Comparison of ENCODE assay signal across 17 mouse cellular contexts in the genomic region with DNA sequence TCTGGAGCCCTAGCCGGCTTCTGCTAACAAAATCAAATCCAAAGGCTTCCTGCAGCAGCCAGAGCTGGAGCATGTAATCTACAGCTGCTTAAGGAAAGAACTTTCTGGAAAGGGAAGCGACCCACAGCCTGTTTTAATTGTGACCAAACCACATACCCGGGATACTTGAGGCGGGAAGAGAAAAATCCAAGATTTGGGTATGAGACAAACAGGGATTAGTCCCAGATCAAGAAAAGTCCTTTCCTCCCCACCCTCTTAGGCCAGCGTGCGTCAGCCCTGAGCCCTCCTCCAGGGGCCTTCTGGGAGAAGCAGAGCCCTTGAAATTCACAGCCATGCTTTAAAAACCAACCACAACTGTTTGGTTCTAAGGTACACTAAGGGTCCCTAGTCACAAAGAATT. TPM values are rescaled to one million over a fixed set of nuclear protein-coding genes. Genes with fewer than 3 reads are reported as not detected.
A peak's percentile ranks its signal among the peaks of the same experiment; 100 is the strongest.
DNase-seq lines count a peak whose midpoint lies in the region; ATAC-seq and TF ChIP-seq lines count a peak whose summit lies in the region.
"Had no signal": no experiment of that assay in that cellular context is flagged by ENCODE, and none has a peak within 500 bp of the region (broad histone marks: within the 10 kb centered on the region; RNA-seq: fewer than 3 reads in every experiment).

No protein-coding gene starts in this region.

- TF ChIP-seq CTCF in MEL (IDR thresholded peaks at IDR 0.05 in 2 of 3, conservative IDR thresholded peaks at IDR 0.05 in 1 of 3; ENCODE audit: control insufficient read depth in 1 of 3, insufficient read depth in 1 of 3, low read depth in 2 of 3, low read length in 3 of 3, poor library complexity in 1 of 3, severe bottlenecking in 1 of 3) = no peak
- no peak for TF ChIP-seq CTCF in Patski (IDR thresholded peaks at IDR 0.05)

- in situ Hi-C loops in Patski (cut with MboI; ENCODE audit: low pct_unique_long_range_greater_than_20kb) = loop anchor here (5.0 kb wide), 1 partner anchor 55 kb away; no protein-coding TSS in a partner anchor

- POLR2A ChIA-PET in Patski (lab: Charles Lee) = no interaction called here

- H3K4me3 ChIP-seq in limb, embryonic 14.5 days (replicated peaks; ENCODE audit: low read length) = no peak overlapping the region
- no peak overlapping the region for H3K4me3 ChIP-seq in limb, embryonic 10.5 days
- H3K4me3 ChIP-seq in MEL (ENCODE audit: control insufficient read depth in 1 of 2, insufficient read depth in 1 of 2, low read depth in 2 of 2, low read length in 2 of 2) = no peak overlapping the region
- H3K4me3 ChIP-seq in limb, embryonic 15.5 days = no peak overlapping the region
- H3K4me3 ChIP-seq in forebrain, embryonic 12.5 days (replicated peaks) = no peak overlapping the region
- H3K4me3 ChIP-seq: heart, embryonic 12.5 days; hindbrain, embryonic 15.5 days had no signal

- ATAC-seq in limb, embryonic 14.5 days (ENCODE audit: low FRiP score, low read depth) = no peak
- peak; percentile 5 for ATAC-seq in Patski
- no peak for ATAC-seq in limb, embryonic 15.5 days (ENCODE audit: insufficient number of reproducible peaks, low FRiP score, low TSS enrichment, low read depth)
- no peak for ATAC-seq in forebrain, embryonic 12.5 days (ENCODE audit: low FRiP score)
- ATAC-seq: forebrain, embryonic 14.5 days had no signal

- DNase-seq in limb, embryonic 14.5 days (ENCODE audit: low spot score) = peak; percentile 31
- DNase-seq in limb, embryonic 10.5 days (ENCODE audit: low spot score) = no peak
- DNase-seq in MEL (ENCODE audit: low read depth, low spot score) (no peak), Patski (ENCODE audit: low read depth, low spot score) (peak; percentile 59)
- DNase-seq in kidney, postnatal 14 days = no peak
- DNase-seq: adrenal gland, postnatal 14 days; cerebellum, adult 11-12 months; cerebellum, adult 9-10 months; cerebellum, postnatal 36 days; heart, adult 18-20 months; heart, postnatal 36 days had no signal

- H3K36me3 ChIP-seq in limb, embryonic 14.5 days (ENCODE audit: control insufficient read depth, insufficient read depth, low read length) = no peaks in the 10 kb centered on the region
- no peaks in the 10 kb centered on the region for H3K36me3 ChIP-seq in limb, embryonic 10.5 days
- peaks cover 7 to 13% of the 10 kb centered on the region in 2 experiments for H3K36me3 ChIP-seq in MEL (ENCODE audit: control insufficient read depth in 1 of 2, insufficient read depth in 2 of 2, low read length in 2 of 2)
- no peaks in the 10 kb centered on the region for H3K36me3 ChIP-seq in limb, embryonic 15.5 days
- H3K36me3 ChIP-seq in forebrain, embryonic 12.5 days (replicated peaks) = no peaks in the 10 kb centered on the region
- H3K36me3 ChIP-seq: heart, embryonic 12.5 days; hindbrain, embryonic 15.5 days had no signal

- no peaks in the 10 kb centered on the region for H3K27me3 ChIP-seq in limb, embryonic 14.5 days (ENCODE audit: control insufficient read depth, insufficient read depth, low read length)
- H3K27me3 ChIP-seq in limb, embryonic 10.5 days (ENCODE audit: low read depth, poor library complexity, severe bottlenecking) = peaks cover 6% of the 10 kb centered on the region; the same call in 1 of the 2 replicates
- H3K27me3 ChIP-seq in MEL (ENCODE audit: control insufficient read depth in 1 of 2, insufficient read depth in 2 of 2, low read length in 2 of 2) (no peaks in the 10 kb centered on the region), Patski (no peaks in the 10 kb centered on the region)
- no peaks in the 10 kb centered on the region for H3K27me3 ChIP-seq in limb, embryonic 15.5 days
- no peaks in the 10 kb centered on the region for H3K27me3 ChIP-seq in forebrain, embryonic 12.5 days
- H3K27me3 ChIP-seq: CH12.LX; hindbrain, embryonic 15.5 days had no signal

- H3K4me1 ChIP-seq in limb, embryonic 14.5 days (ENCODE audit: control insufficient read depth, insufficient read depth, low read length) = peaks cover 6% of the 10 kb centered on the region; the same call in 1 of the 2 replicates
- H3K4me1 ChIP-seq in limb, embryonic 10.5 days = peaks cover 8% of the 10 kb centered on the region
- peaks cover 2 to 17% of the 10 kb centered on the region in 2 experiments; a peak in 3 of 4 replicates for H3K4me1 ChIP-seq in MEL (ENCODE audit: control insufficient read depth in 1 of 2, insufficient read depth in 2 of 2, low read length in 2 of 2)
- peaks cover 12% of the 10 kb centered on the region for H3K4me1 ChIP-seq in limb, embryonic 15.5 days
- H3K4me1 ChIP-seq in forebrain, embryonic 12.5 days = no peaks in the 10 kb centered on the region

- TF ChIP-seq RAD21 in MEL (IDR thresholded peaks at IDR 0.05; ENCODE audit: low read depth, low read length) = no peak

- CTCF ChIA-PET in Patski (lab: Charles Lee) = interaction anchor here (1.2 to 2.2 kb wide), 2 partner anchors 27 to 57 kb away, joined by 3 to 12 read pairs; no protein-coding TSS in a partner anchor

- no peak overlapping the region for H3K27ac ChIP-seq in limb, embryonic 14.5 days (replicated peaks; ENCODE audit: low read depth, low read length)
- H3K27ac ChIP-seq in limb, embryonic 10.5 days = no peak overlapping the region
- peak overlapping the region; percentile 39; the same call in 1 of the 2 replicates for H3K27ac ChIP-seq in MEL (ENCODE audit: control insufficient read depth, low read depth, low read length)
- H3K27ac ChIP-seq in limb, embryonic 15.5 days = peak overlapping the region; percentile 61
- no peak overlapping the region for H3K27ac ChIP-seq in forebrain, embryonic 12.5 days
- H3K27ac ChIP-seq: hindbrain, embryonic 15.5 days had no signal

- no peaks in the 10 kb centered on the region for H3K9me3 ChIP-seq in limb, embryonic 14.5 days (ENCODE audit: control insufficient read depth, low read length)
- no peaks in the 10 kb centered on the region for H3K9me3 ChIP-seq in limb, embryonic 10.5 days (replicated peaks)
- H3K9me3 ChIP-seq in MEL (replicated peaks; ENCODE audit: insufficient read depth, low read length) = no peaks in the 10 kb centered on the region
- H3K9me3 ChIP-seq in limb, embryonic 15.5 days = no peaks in the 10 kb centered on the region
- no peaks in the 10 kb centered on the region for H3K9me3 ChIP-seq in forebrain, embryonic 12.5 days
- H3K9me3 ChIP-seq: heart, embryonic 12.5 days; hindbrain, embryonic 15.5 days had no signal

- no peak overlapping the region for H3K4me2 ChIP-seq in limb, embryonic 14.5 days (replicated peaks; ENCODE audit: low read depth, low read length, severe bottlenecking)
- no peak overlapping the region for H3K4me2 ChIP-seq in limb, embryonic 15.5 days
- H3K4me2 ChIP-seq in forebrain, embryonic 12.5 days = no peak overlapping the region
- H3K4me2 ChIP-seq: heart, embryonic 12.5 days; hindbrain, embryonic 15.5 days had no signal

- no peaks in the 10 kb centered on the region for H3K79me2 ChIP-seq in MEL (ENCODE audit: control insufficient read depth, insufficient read depth, low read length, poor library complexity)

- WGBS in limb, embryonic 14.5 days = 54% methylated on average over 6 of the region's 6 CpGs
- 75% methylated on average over 6 of the region's 6 CpGs for WGBS in limb, embryonic 10.5 days
- WGBS in limb, embryonic 15.5 days = 39% methylated on average over 6 of the region's 6 CpGs
- 73% methylated on average over 6 of the region's 6 CpGs for WGBS in forebrain, embryonic 12.5 days

- no peak for TF ChIP-seq POLR2A in limb, embryonic 14.5 days (IDR thresholded peaks at IDR 0.05; ENCODE audit: borderline replicate concordance, extremely low read depth, insufficient read depth, insufficient read length)
- TF ChIP-seq POLR2A in MEL (IDR thresholded peaks at IDR 0.05; ENCODE audit: control insufficient read depth in 1 of 2, insufficient read depth in 1 of 2, low read depth in 1 of 2, low read length in 2 of 2, poor library complexity in 1 of 2) = no peak

- H3K9ac ChIP-seq in limb, embryonic 14.5 days (ENCODE audit: low read depth, low read length, severe bottlenecking) = no peak overlapping the region
- no peak overlapping the region for H3K9ac ChIP-seq in MEL (ENCODE audit: control insufficient read depth, low read depth, low read length, poor library complexity, severe bottlenecking)
- no peak overlapping the region for H3K9ac ChIP-seq in limb, embryonic 15.5 days
- no peak overlapping the region for H3K9ac ChIP-seq in forebrain, embryonic 12.5 days
- H3K9ac ChIP-seq: heart, embryonic 12.5 days; hindbrain, embryonic 15.5 days had no signal

- TF ChIP-seq EP300 in MEL (IDR thresholded peaks at IDR 0.05; ENCODE audit: low read depth in 1 of 2, low read length in 2 of 2) = no peak

TF ChIP-seq in MEL, 35 proteins besides CTCF, POLR2A, EP300 and RAD21:
- no peak for TF ChIP-seq MYB (IDR thresholded peaks at IDR 0.05; ENCODE audit: low read depth, low read length)

RNA-seq across cellular contexts. Expression of a gene that starts 40.3 kb away (rescaled TPM):
- polyA plus RNA-seq in limb, embryonic 14.5 days (2012; rRNA removed) = 9.1 and 12.6 TPM in 2 replicates
- polyA plus RNA-seq in limb, embryonic 14.5 days (2014; fragmentation: Nextera tagmentation; extraction: Ambion mirVana) = 7.7 and 8.1 TPM in 2 replicates
- polyA plus RNA-seq in limb, embryonic 10.5 days (2016; fragmentation: Nextera tagmentation; extraction: Ambion mirVana) = 4.5 TPM in 2 replicates
- total RNA-seq in MEL (2012; rRNA removed) = 83.2 and 101 TPM in 2 replicates
- polyA plus RNA-seq in MEL (2012; ENCODE audit: insufficient read depth in 1 of 2, insufficient read length in 2 of 2, low read depth in 1 of 2, low replicate concordance in 2 of 2, missing spikeins in 1 of 2) (10 to 100 TPM; 50.2 to 98.2 TPM), Patski (2021) (85.3 TPM)
- 7.1 and 10.8 TPM in 2 replicates for polyA plus RNA-seq in limb, embryonic 15.5 days (2015; fragmentation: Nextera tagmentation; extraction: Ambion mirVana)
- 1.5 and 1.7 TPM in 2 replicates for polyA plus RNA-seq in forebrain, embryonic 12.5 days (2016; fragmentation: Nextera tagmentation; extraction: Ambion mirVana)

Comparison
In these comparisons a context has a peak if more than half of its experiments do, and no peak if none do; other contexts are left out.
1. DNase-seq: peak in limb, embryonic 14.5 days (single experiment) and Patski (single experiment); none in limb, embryonic 10.5 days (single experiment), MEL (single experiment) and kidney, postnatal 14 days (single experiment).
2. H3K27ac ChIP-seq: peak in MEL (single experiment) and limb, embryonic 15.5 days (single experiment); none in limb, embryonic 14.5 days (single experiment), limb, embryonic 10.5 days (single experiment) and forebrain, embryonic 12.5 days (single experiment).